18 mouse cellular contexts compared by ENCODE assay signal in genomic region chr19:32230301-32230700, GRCm38 (mm10).
DNase-seq lines count a peak whose midpoint lies in the region; ATAC-seq lines count a peak whose summit lies in the region.
"Had no signal": no experiment of that assay in that cellular context is flagged by ENCODE, and none has a peak within 500 bp of the region (broad histone marks: within the 10 kb centered on the region; RNA-seq: fewer than 3 reads in every experiment).

No protein-coding gene starts in this region.

- peaks cover 29% of the 10 kb centered on the region for H3K4me1 ChIP-seq in heart, embryonic 13.5 days
- H3K4me1 ChIP-seq in liver, embryonic 13.5 days (replicated peaks): peaks cover 71% of the 10 kb centered on the region
- peaks cover 74% of the 10 kb centered on the region for H3K4me1 ChIP-seq in liver, embryonic 12.5 days
- H3K4me1 ChIP-seq in neural tube, embryonic 15.5 days: no peaks in the 10 kb centered on the region; the same call in 1 of the 2 replicates
- H3K4me1 ChIP-seq: forebrain, embryonic 13.5 days; hindbrain, embryonic 15.5 days had no signal

- no peak for ATAC-seq in heart, embryonic 13.5 days (ENCODE audit: extremely low read depth, insufficient number of reproducible peaks, low FRiP score, low TSS enrichment)
- no peak for ATAC-seq in liver, embryonic 13.5 days (ENCODE audit: low read depth)
- no peak for ATAC-seq in liver, embryonic 12.5 days
- ATAC-seq in neural tube, embryonic 15.5 days (ENCODE audit: low FRiP score): no peak
- ATAC-seq: activated CD4-positive, CD25-positive, alpha-beta regulatory T cell, adult 4 months; forebrain, embryonic 13.5 days had no signal

- DNase-seq in heart, adult 9 months (ENCODE audit: low spot score in 2 of 2): no peak
- no peak for DNase-seq in liver, embryonic 13.5 days
- DNase-seq in ZHBTc4 (ENCODE audit: low read depth, low spot score): peak; percentile 12
- no peak for DNase-seq in ovary, postnatal 14 days (ENCODE audit: low spot score)
- DNase-seq: cerebellum, adult 11-12 months; cerebellum, adult 9-11 months; cerebellum, postnatal 36 days; gastrocnemius, postnatal 14 days; heart, postnatal 36 days had no signal

- H3K27me3 ChIP-seq in heart, embryonic 13.5 days (replicated peaks): no peaks in the 10 kb centered on the region
- H3K27me3 ChIP-seq in liver, embryonic 13.5 days: no peaks in the 10 kb centered on the region
- no peaks in the 10 kb centered on the region for H3K27me3 ChIP-seq in liver, embryonic 12.5 days (replicated peaks)
- H3K27me3 ChIP-seq in neural tube, embryonic 15.5 days (replicated peaks): no peaks in the 10 kb centered on the region
- H3K27me3 ChIP-seq: forebrain, embryonic 13.5 days; heart, embryonic 12.5 days; hindbrain, embryonic 15.5 days had no signal

- no peak overlapping the region for H3K9ac ChIP-seq in heart, embryonic 13.5 days
- no peak overlapping the region for H3K9ac ChIP-seq in liver, embryonic 13.5 days
- H3K9ac ChIP-seq in liver, embryonic 12.5 days: no peak overlapping the region
- no peak overlapping the region for H3K9ac ChIP-seq in neural tube, embryonic 15.5 days (replicated peaks)
- H3K9ac ChIP-seq: forebrain, embryonic 13.5 days; forebrain, postnatal 0 days; heart, embryonic 12.5 days; hindbrain, embryonic 15.5 days had no signal

- no peak overlapping the region for H3K4me3 ChIP-seq in heart, embryonic 13.5 days
- H3K4me3 ChIP-seq in liver, embryonic 13.5 days (replicated peaks): no peak overlapping the region
- H3K4me3 ChIP-seq in liver, embryonic 12.5 days: no peak overlapping the region
- no peak overlapping the region for H3K4me3 ChIP-seq in neural tube, embryonic 15.5 days (replicated peaks)
- H3K4me3 ChIP-seq: forebrain, embryonic 13.5 days; heart, adult 2 months; heart, embryonic 12.5 days; hindbrain, embryonic 15.5 days had no signal

- WGBS in heart, embryonic 13.5 days: 80% methylated on average over 5 of the region's 5 CpGs
- 82% methylated on average over 5 of the region's 5 CpGs for WGBS in liver, embryonic 13.5 days (ENCODE audit: insufficient replicate concordance)
- WGBS in liver, embryonic 12.5 days (ENCODE audit: insufficient replicate concordance): 75% methylated on average over 5 of the region's 5 CpGs
- 86% methylated on average over 5 of the region's 5 CpGs for WGBS in neural tube, embryonic 15.5 days

- H3K9me3 ChIP-seq in heart, embryonic 13.5 days: no peaks in the 10 kb centered on the region
- H3K9me3 ChIP-seq in liver, embryonic 13.5 days (replicated peaks): no peaks in the 10 kb centered on the region
- no peaks in the 10 kb centered on the region for H3K9me3 ChIP-seq in liver, embryonic 12.5 days (replicated peaks)
- H3K9me3 ChIP-seq in neural tube, embryonic 15.5 days (replicated peaks): no peaks in the 10 kb centered on the region
- H3K9me3 ChIP-seq: forebrain, embryonic 13.5 days; heart, embryonic 12.5 days; hindbrain, embryonic 15.5 days had no signal

- peak overlapping the region; percentile 50 for H3K27ac ChIP-seq in heart, embryonic 13.5 days (replicated peaks)
- H3K27ac ChIP-seq in liver, embryonic 13.5 days: 0 out of 2 replicates have a peak overlapping the region, but pooled peaks have one; percentile 29
- no peak overlapping the region for H3K27ac ChIP-seq in liver, embryonic 12.5 days
- H3K27ac ChIP-seq in neural tube, embryonic 15.5 days (replicated peaks): no peak overlapping the region
- H3K27ac ChIP-seq: forebrain, embryonic 13.5 days; heart, adult 2 months; hindbrain, embryonic 15.5 days had no signal

- H3K4me2 ChIP-seq in heart, embryonic 13.5 days: no peak overlapping the region
- no peak overlapping the region for H3K4me2 ChIP-seq in liver, embryonic 13.5 days
- H3K4me2 ChIP-seq in liver, embryonic 12.5 days: no peak overlapping the region
- H3K4me2 ChIP-seq in neural tube, embryonic 15.5 days: no peak overlapping the region
- H3K4me2 ChIP-seq: forebrain, embryonic 13.5 days; heart, embryonic 12.5 days; hindbrain, embryonic 15.5 days had no signal

- H3K36me3 ChIP-seq in heart, embryonic 13.5 days: no peaks in the 10 kb centered on the region
- H3K36me3 ChIP-seq in liver, embryonic 13.5 days: peaks cover 25% of the 10 kb centered on the region
- peaks cover 36% of the 10 kb centered on the region for H3K36me3 ChIP-seq in liver, embryonic 12.5 days
- no peaks in the 10 kb centered on the region for H3K36me3 ChIP-seq in neural tube, embryonic 15.5 days
- H3K36me3 ChIP-seq: hindbrain, embryonic 15.5 days had no signal

Comparison
In these comparisons a context has a peak if more than half of its experiments do, and no peak if none do; other contexts are left out.
1. H3K27ac ChIP-seq: peak in heart, embryonic 13.5 days (single experiment) and liver, embryonic 13.5 days (single experiment); none in liver, embryonic 12.5 days (single experiment) and neural tube, embryonic 15.5 days (single experiment).